Mouse (Mus musculus) ES-Bruce4 (cell line): ENCODE measurements around the gene Sirt5.

Experiments used
- CTCF ChIP-seq: IDR thresholded peaks from one replicate; pipeline ENCODE4 v1.8.1; 2011; ENCODE audit warnings: low read depth, low read length
- EP300 ChIP-seq: IDR thresholded peaks from 2 replicates; pipeline ENCODE4 v1.6.1; 2011; ENCODE audit warnings: low read depth, low read length; ENCODE audit not compliant: insufficient read depth
- POLR2A ChIP-seq: IDR thresholded peaks from one replicate; pipeline ENCODE4 v1.8.1; 2011; ENCODE audit warnings: low read length; ENCODE audit not compliant: insufficient read depth

DNA sequence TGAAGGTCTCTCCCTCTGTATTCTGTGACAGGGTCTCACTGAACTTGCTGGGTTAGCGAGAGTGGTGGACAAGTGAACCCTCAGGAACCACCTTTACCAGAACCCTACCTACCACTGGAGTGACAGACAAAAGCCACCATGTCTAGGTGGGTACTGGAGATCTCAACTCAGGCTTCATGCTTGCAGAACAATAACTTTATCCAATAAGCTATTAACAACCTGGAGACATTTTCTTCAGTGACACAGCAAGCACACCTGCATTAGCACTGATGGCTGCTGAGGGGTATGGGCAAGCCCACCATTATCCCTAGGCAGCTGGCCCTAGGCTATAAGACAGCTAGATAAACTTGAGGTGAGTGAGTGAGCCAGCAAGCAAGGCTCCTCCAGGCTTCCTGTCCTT, 75.1 kb downstream of the Sirt5 start:
- TF ChIP-seq CTCF (no peak), EP300 (no peak), POLR2A (no peak)
